16 mouse cellular contexts compared by ENCODE assay signal in the genomic region with DNA sequence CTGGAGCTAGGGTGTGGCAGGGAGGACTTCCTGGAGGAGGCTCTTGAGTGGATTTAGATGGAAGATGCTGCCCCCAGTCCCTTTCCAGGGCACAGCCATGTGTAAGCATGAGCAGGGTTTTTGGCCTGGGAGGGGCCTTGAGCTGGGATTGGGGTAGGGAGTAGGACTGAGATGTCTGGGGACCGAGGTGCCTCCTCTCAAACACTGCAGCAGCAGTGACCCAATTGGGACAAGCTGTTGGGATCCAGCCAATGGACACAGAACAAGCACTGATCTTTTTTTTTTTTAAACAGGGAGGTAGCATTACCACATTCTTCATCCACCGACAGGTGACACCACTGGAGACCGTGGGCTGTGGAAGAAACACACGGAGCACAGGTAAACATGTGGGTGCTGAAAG. TPM values are rescaled to one million over a fixed set of nuclear protein-coding genes. Genes with fewer than 3 reads are reported as not detected.
DNase-seq lines count a peak whose midpoint lies in the region; ATAC-seq lines count a peak whose summit lies in the region.
"Had no signal": no experiment of that assay in that cellular context is flagged by ENCODE, and none has a peak within 500 bp of the region (broad histone marks: within the 10 kb centered on the region; RNA-seq: fewer than 3 reads in every experiment).

No protein-coding gene starts in this region.

- H3K9me3 ChIP-seq in hindbrain, embryonic 10.5 days, result no peaks in the 10 kb centered on the region
- no peaks in the 10 kb centered on the region for H3K9me3 ChIP-seq in hindbrain, embryonic 14.5 days (ENCODE audit: control insufficient read depth, low read length)
- no peaks in the 10 kb centered on the region for H3K9me3 ChIP-seq in limb, embryonic 10.5 days (replicated peaks)
- no peaks in the 10 kb centered on the region for H3K9me3 ChIP-seq in intestine, embryonic 16.5 days (ENCODE audit: control insufficient read depth, low read length)
- H3K9me3 ChIP-seq: embryonic facial prominence, embryonic 15.5 days; forebrain, embryonic 15.5 days; heart, embryonic 15.5 days had no signal

- H3K27ac ChIP-seq in hindbrain, embryonic 10.5 days, result peak overlapping the region; percentile 60; the same call in 1 of the 2 replicates
- no peak overlapping the region for H3K27ac ChIP-seq in hindbrain, embryonic 14.5 days
- H3K27ac ChIP-seq in limb, embryonic 10.5 days, result 0 out of 2 replicates have a peak overlapping the region, but pooled peaks have one; percentile 31
- no peak overlapping the region for H3K27ac ChIP-seq in intestine, embryonic 16.5 days (ENCODE audit: low read length)
- H3K27ac ChIP-seq: embryonic facial prominence, embryonic 15.5 days; forebrain, embryonic 15.5 days; heart, embryonic 15.5 days had no signal

- 88% methylated on average over 4 of the region's 4 CpGs for WGBS in hindbrain, embryonic 10.5 days
- WGBS in hindbrain, embryonic 14.5 days, result 88% methylated on average over 4 of the region's 4 CpGs
- WGBS in limb, embryonic 10.5 days, result 92% methylated on average over 4 of the region's 4 CpGs
- 82% methylated on average over 4 of the region's 4 CpGs for WGBS in intestine, embryonic 16.5 days

- peaks cover 100% of the 10 kb centered on the region for H3K4me1 ChIP-seq in hindbrain, embryonic 10.5 days (replicated peaks)
- peaks cover 36% of the 10 kb centered on the region for H3K4me1 ChIP-seq in hindbrain, embryonic 14.5 days (replicated peaks; ENCODE audit: control insufficient read depth, insufficient read depth, low read length)
- H3K4me1 ChIP-seq in limb, embryonic 10.5 days, result peaks cover 82% of the 10 kb centered on the region
- peaks cover 48% of the 10 kb centered on the region for H3K4me1 ChIP-seq in intestine, embryonic 16.5 days (ENCODE audit: control insufficient read depth, insufficient read depth, low read length)

- peak; percentile 53 for DNase-seq in cerebellum, adult 9-10 months
- DNase-seq in cerebellum, postnatal 4 days (ENCODE audit: low spot score in 2 of 2), result no peak
- DNase-seq in hindbrain, embryonic 10.5 days (ENCODE audit: low spot score), result no peak
- DNase-seq in hindbrain, embryonic 14.5 days (ENCODE audit: low spot score), result no peak
- peak; percentile 28 to 32 for DNase-seq in cerebellum, postnatal 25 days
- DNase-seq in limb, embryonic 10.5 days (ENCODE audit: low spot score), result no peak
- DNase-seq: kidney, adult 11 months; kidney, adult 9 months had no signal

- peaks cover 48% of the 10 kb centered on the region for H3K36me3 ChIP-seq in hindbrain, embryonic 10.5 days
- peaks cover 34% of the 10 kb centered on the region for H3K36me3 ChIP-seq in hindbrain, embryonic 14.5 days (replicated peaks; ENCODE audit: control insufficient read depth, insufficient read depth)
- peaks cover 7% of the 10 kb centered on the region; the same call in 1 of the 2 replicates for H3K36me3 ChIP-seq in limb, embryonic 10.5 days
- no peaks in the 10 kb centered on the region for H3K36me3 ChIP-seq in intestine, embryonic 16.5 days (ENCODE audit: control insufficient read depth, insufficient read depth, low read length)
- H3K36me3 ChIP-seq: embryonic facial prominence, embryonic 15.5 days; heart, embryonic 15.5 days had no signal

- H3K4me3 ChIP-seq in hindbrain, embryonic 10.5 days, result no peak overlapping the region
- no peak overlapping the region for H3K4me3 ChIP-seq in hindbrain, embryonic 14.5 days (replicated peaks; ENCODE audit: low read length)
- H3K4me3 ChIP-seq in limb, embryonic 10.5 days, result no peak overlapping the region
- H3K4me3 ChIP-seq in intestine, embryonic 16.5 days (ENCODE audit: low read length), result no peak overlapping the region
- H3K4me3 ChIP-seq: embryonic facial prominence, embryonic 15.5 days; erythroblast, embryonic 14.5 days; forebrain, embryonic 15.5 days; heart, embryonic 15.5 days had no signal

- peaks cover 11% of the 10 kb centered on the region for H3K27me3 ChIP-seq in hindbrain, embryonic 10.5 days (ENCODE audit: insufficient read depth, poor library complexity, severe bottlenecking)
- H3K27me3 ChIP-seq in hindbrain, embryonic 14.5 days (ENCODE audit: control insufficient read depth, insufficient read depth, low read length), result no peaks in the 10 kb centered on the region
- peaks cover 21% of the 10 kb centered on the region for H3K27me3 ChIP-seq in limb, embryonic 10.5 days (ENCODE audit: low read depth, poor library complexity, severe bottlenecking)
- no peaks in the 10 kb centered on the region for H3K27me3 ChIP-seq in intestine, embryonic 16.5 days (replicated peaks; ENCODE audit: control insufficient read depth, insufficient read depth, low read length)
- H3K27me3 ChIP-seq: embryonic facial prominence, embryonic 15.5 days; forebrain, embryonic 15.5 days; heart, embryonic 15.5 days had no signal

- no peak overlapping the region for H3K4me2 ChIP-seq in hindbrain, embryonic 14.5 days (replicated peaks)
- no peak overlapping the region for H3K4me2 ChIP-seq in intestine, embryonic 16.5 days (ENCODE audit: low read depth, low read length)
- H3K4me2 ChIP-seq: embryonic facial prominence, embryonic 15.5 days; forebrain, embryonic 15.5 days; heart, embryonic 11.5 days; heart, embryonic 15.5 days had no signal

- no peak overlapping the region for H3K9ac ChIP-seq in hindbrain, embryonic 14.5 days
- no peak overlapping the region for H3K9ac ChIP-seq in intestine, embryonic 16.5 days (ENCODE audit: low read depth, low read length)
- H3K9ac ChIP-seq: embryonic facial prominence, embryonic 15.5 days; forebrain, embryonic 15.5 days had no signal

- ATAC-seq in hindbrain, embryonic 14.5 days (ENCODE audit: low FRiP score), result no peak
- no peak for ATAC-seq in intestine, embryonic 16.5 days
- ATAC-seq: forebrain, embryonic 15.5 days; hindbrain, embryonic 16.5 days; inflammation-experienced regulatory T-cells, adult 6 months had no signal

RNA-seq across cellular contexts. Expression of a gene that starts 5.6 kb away (rescaled TPM):
- 33.8 and 43.8 TPM in 2 replicates for polyA plus RNA-seq in hindbrain, embryonic 10.5 days (2016; fragmentation: Nextera tagmentation; extraction: Ambion mirVana)
- 37.7 and 46.2 TPM in 2 replicates for polyA plus RNA-seq in hindbrain, embryonic 14.5 days (2014; fragmentation: Nextera tagmentation; extraction: Ambion mirVana)
- 9.9 and 12.3 TPM in 2 replicates for polyA plus RNA-seq in limb, embryonic 10.5 days (2016; fragmentation: Nextera tagmentation; extraction: Ambion mirVana)
- polyA plus RNA-seq in intestine, embryonic 16.5 days (2015; fragmentation: Nextera tagmentation; extraction: Ambion mirVana), result 17.1 and 17.5 TPM in 2 replicates

RNA-seq across cellular contexts. Expression of a gene that starts 33.8 kb away (rescaled TPM):
- 861 and 996 TPM in 2 replicates for polyA plus RNA-seq in hindbrain, embryonic 10.5 days (2016; fragmentation: Nextera tagmentation; extraction: Ambion mirVana)
- polyA plus RNA-seq in hindbrain, embryonic 14.5 days (2014; fragmentation: Nextera tagmentation; extraction: Ambion mirVana), result 122 and 128 TPM in 2 replicates
- 1,171 and 1,177 TPM in 2 replicates for polyA plus RNA-seq in limb, embryonic 10.5 days (2016; fragmentation: Nextera tagmentation; extraction: Ambion mirVana)
- 903 and 983 TPM in 2 replicates for polyA plus RNA-seq in intestine, embryonic 16.5 days (2015; fragmentation: Nextera tagmentation; extraction: Ambion mirVana)
- polyA plus RNA-seq: inflammation-experienced regulatory T-cells, adult 6 months had no signal

Comparison
In these comparisons a context has a peak if more than half of its experiments do, and no peak if none do; other contexts are left out.
1. DNase-seq: peak in cerebellum, adult 9-10 months (single experiment) and cerebellum, postnatal 25 days (2 of 2); none in cerebellum, postnatal 4 days (0 of 2), hindbrain, embryonic 10.5 days (single experiment), hindbrain, embryonic 14.5 days (single experiment) and limb, embryonic 10.5 days (single experiment).
2. H3K27ac ChIP-seq: peak in hindbrain, embryonic 10.5 days (single experiment) and limb, embryonic 10.5 days (single experiment); none in hindbrain, embryonic 14.5 days (single experiment) and intestine, embryonic 16.5 days (single experiment).